8 mouse cellular contexts compared by ENCODE assay signal in the genomic region with DNA sequence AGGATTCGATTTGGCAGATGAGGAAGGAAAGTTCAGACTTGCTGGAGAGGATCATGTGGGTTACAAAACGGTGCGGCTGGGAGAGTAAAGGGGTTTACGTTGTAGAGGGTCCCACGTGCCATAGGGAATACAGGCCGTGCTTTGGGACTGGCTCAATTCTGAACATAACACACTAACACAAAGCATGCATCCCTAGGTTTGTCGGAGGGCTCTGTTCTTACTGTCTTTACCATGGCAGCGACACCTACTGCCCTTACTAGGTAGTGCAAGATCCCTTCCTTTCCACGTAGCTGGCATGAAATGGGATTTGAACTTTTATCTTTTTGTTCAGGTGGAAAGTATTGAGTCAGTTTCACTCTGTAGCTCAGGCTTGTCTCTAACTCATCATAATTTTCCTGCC. TPM values are rescaled to one million over a fixed set of nuclear protein-coding genes. Genes with fewer than 3 reads are reported as not detected.
DNase-seq lines count a peak whose midpoint lies in the region; ATAC-seq and TF ChIP-seq lines count a peak whose summit lies in the region.

No protein-coding gene starts in this region.

- no peaks in the 10 kb centered on the region for H3K9me3 ChIP-seq in midbrain, embryonic 11.5 days (ENCODE audit: control insufficient read depth, low read length)
- no peaks in the 10 kb centered on the region for H3K9me3 ChIP-seq in midbrain, embryonic 16.5 days (replicated peaks; ENCODE audit: control insufficient read depth, low read length, poor library complexity, severe bottlenecking)

- peak; percentile 55; the same call in 1 of the 2 replicates for TF ChIP-seq CTCF in embryonic fibroblast, embryonic 13.5 days (IDR thresholded peaks at IDR 0.05; ENCODE audit: borderline replicate concordance, insufficient read depth, low read length)
- TF ChIP-seq CTCF in left cerebral cortex, adult 2 months (IDR thresholded peaks at IDR 0.05) = peak; percentile 87

- no peak overlapping the region for H3K9ac ChIP-seq in midbrain, embryonic 11.5 days (ENCODE audit: low read length)
- no peak overlapping the region for H3K9ac ChIP-seq in midbrain, embryonic 16.5 days (ENCODE audit: low read depth, low read length)

- DNase-seq in adrenal gland, adult 18-20 months (ENCODE audit: low spot score in 2 of 2) = peak; percentile 46 to 58
- DNase-seq in adrenal gland, postnatal 4 days (ENCODE audit: low spot score in 2 of 2) = no peak
- DNase-seq in midbrain, embryonic 11.5 days (ENCODE audit: low spot score, missing footprints) = peak; percentile 91
- DNase-seq in brain, adult 2 months (ENCODE audit: low read depth, low spot score) = peak; percentile 78
- DNase-seq in left cerebral cortex, adult 2 months (ENCODE audit: extremely low spot score in 1 of 2, low spot score in 2 of 2) = peak; percentile 41 to 56

- H3K4me3 ChIP-seq in midbrain, embryonic 11.5 days (ENCODE audit: low read depth, low read length) = no peak overlapping the region
- no peak overlapping the region for H3K4me3 ChIP-seq in midbrain, embryonic 16.5 days (ENCODE audit: low read depth, low read length)
- H3K4me3 ChIP-seq in embryonic fibroblast, embryonic 13.5 days (ENCODE audit: insufficient read depth, low read length) = no peak overlapping the region
- H3K4me3 ChIP-seq in left cerebral cortex, adult 2 months = no peak overlapping the region

- ATAC-seq in midbrain, embryonic 11.5 days (ENCODE audit: low FRiP score) = no peak
- no peak for ATAC-seq in midbrain, embryonic 16.5 days
- ATAC-seq in neutrophil, adult 5-6 weeks (ENCODE audit: extremely low read depth, insufficient number of reproducible peaks, low FRiP score, poor library complexity, severe bottlenecking) = peak; percentile 75

- no peak overlapping the region for H3K27ac ChIP-seq in midbrain, embryonic 11.5 days (ENCODE audit: low read depth, low read length)
- no peak overlapping the region for H3K27ac ChIP-seq in midbrain, embryonic 16.5 days (ENCODE audit: low read length)
- no peak overlapping the region for H3K27ac ChIP-seq in embryonic fibroblast, embryonic 13.5 days (ENCODE audit: insufficient read depth, low read length)
- no peak overlapping the region for H3K27ac ChIP-seq in left cerebral cortex, adult 2 months

- H3K4me2 ChIP-seq in midbrain, embryonic 11.5 days = no peak overlapping the region
- H3K4me2 ChIP-seq in midbrain, embryonic 16.5 days (ENCODE audit: low read length) = no peak overlapping the region

- intact Hi-C loops in left cerebral cortex, adult 2 months (cut with DNase I) = loop anchor here (2.0 to 5.0 kb wide), 2 partner anchors 86 to 176 kb away; no protein-coding TSS in a partner anchor

- H3K27me3 ChIP-seq in midbrain, embryonic 11.5 days (ENCODE audit: control insufficient read depth, insufficient read depth, low read length) = no peaks in the 10 kb centered on the region
- H3K27me3 ChIP-seq in midbrain, embryonic 16.5 days (ENCODE audit: control insufficient read depth, insufficient read depth, low read depth, low read length) = no peaks in the 10 kb centered on the region

- peaks cover 11% of the 10 kb centered on the region; the same call in 1 of the 2 replicates for H3K36me3 ChIP-seq in midbrain, embryonic 11.5 days (ENCODE audit: control insufficient read depth, insufficient read depth, low read length)
- H3K36me3 ChIP-seq in midbrain, embryonic 16.5 days (ENCODE audit: control insufficient read depth, insufficient read depth, low read length) = peaks cover 38% of the 10 kb centered on the region

- WGBS in midbrain, embryonic 11.5 days = 48% methylated on average over 9 of the region's 9 CpGs
- 35% methylated on average over 9 of the region's 9 CpGs for WGBS in midbrain, embryonic 16.5 days

- H3K4me1 ChIP-seq in midbrain, embryonic 11.5 days (ENCODE audit: control insufficient read depth, insufficient read depth, low read length) = no peaks in the 10 kb centered on the region
- H3K4me1 ChIP-seq in midbrain, embryonic 16.5 days (ENCODE audit: control insufficient read depth, insufficient read depth, low read length) = no peaks in the 10 kb centered on the region
- no peaks in the 10 kb centered on the region for H3K4me1 ChIP-seq in embryonic fibroblast, embryonic 13.5 days (ENCODE audit: control insufficient read depth, insufficient read depth, low read length)

- TF ChIP-seq POLR2A in embryonic fibroblast, embryonic 13.5 days (IDR thresholded peaks at IDR 0.05; ENCODE audit: low read depth, low read length) = no peak

RNA-seq across cellular contexts. Expression of a gene that starts 15.9 kb away (rescaled TPM):
- 10 to 100 TPM; 22.9 to 26.6 TPM for total RNA-seq in adrenal gland, adult 18-20 months (2021)
- total RNA-seq in adrenal gland, postnatal 4 days (2021) = 10 to 100 TPM; 28.2 to 29.8 TPM
- 59.5 and 61.7 TPM in 2 replicates for polyA plus RNA-seq in midbrain, embryonic 11.5 days (2014; fragmentation: Nextera tagmentation; extraction: Ambion mirVana)
- polyA plus RNA-seq in midbrain, embryonic 16.5 days (2015; fragmentation: Nextera tagmentation; extraction: Ambion mirVana) = 60.9 and 61.5 TPM in 2 replicates
- 33.6 and 40.3 TPM in 2 replicates for polyA plus RNA-seq in embryonic fibroblast, embryonic 13.5 days (2011; ENCODE audit: insufficient read length, low read depth, missing spikeins)
- 10 to 100 TPM; 36.5 to 39.4 TPM for total RNA-seq in left cerebral cortex, adult 2 months (2021)
- 21.4 and 21.5 TPM in 2 replicates for total RNA-seq in neutrophil, adult 5-6 weeks (2017)

RNA-seq across cellular contexts. Expression of a gene that starts 15.9 kb away (rescaled TPM):
- 10 to 100 TPM; 24.1 to 25.4 TPM for total RNA-seq in adrenal gland, adult 18-20 months (2021)
- total RNA-seq in adrenal gland, postnatal 4 days (2021) = 10 to 100 TPM; 34.1 to 38.0 TPM
- polyA plus RNA-seq in midbrain, embryonic 11.5 days (2014; fragmentation: Nextera tagmentation; extraction: Ambion mirVana) = 41.5 and 42.2 TPM in 2 replicates
- 30.8 and 33.1 TPM in 2 replicates for polyA plus RNA-seq in midbrain, embryonic 16.5 days (2015; fragmentation: Nextera tagmentation; extraction: Ambion mirVana)
- polyA plus RNA-seq in embryonic fibroblast, embryonic 13.5 days (2011; ENCODE audit: insufficient read length, low read depth, missing spikeins) = 31.1 and 34.0 TPM in 2 replicates
- 10 to 100 TPM; 28.5 to 29.4 TPM for total RNA-seq in left cerebral cortex, adult 2 months (2021)
- total RNA-seq in neutrophil, adult 5-6 weeks (2017) = 61.8 and 67.5 TPM in 2 replicates

RNA-seq across cellular contexts. Expression of a gene that starts 57.9 kb away (rescaled TPM):
- 10 to 100 TPM; 21.5 to 28.0 TPM for total RNA-seq in adrenal gland, adult 18-20 months (2021)
- total RNA-seq in adrenal gland, postnatal 4 days (2021) = 10 to 100 TPM; 21.0 to 25.3 TPM
- polyA plus RNA-seq in midbrain, embryonic 11.5 days (2014; fragmentation: Nextera tagmentation; extraction: Ambion mirVana) = 88.3 and 89.4 TPM in 2 replicates
- 41.8 and 53.5 TPM in 2 replicates for polyA plus RNA-seq in midbrain, embryonic 16.5 days (2015; fragmentation: Nextera tagmentation; extraction: Ambion mirVana)
- 57.4 and 59.3 TPM in 2 replicates for polyA plus RNA-seq in embryonic fibroblast, embryonic 13.5 days (2011; ENCODE audit: insufficient read length, low read depth, missing spikeins)
- total RNA-seq in left cerebral cortex, adult 2 months (2021) = 10 to 100 TPM; 24.9 to 26.5 TPM
- total RNA-seq in neutrophil, adult 5-6 weeks (2017) = 9.3 and 11.3 TPM in 2 replicates

Comparison
In these comparisons a context has a peak if more than half of its experiments do, and no peak if none do; other contexts are left out.
1. DNase-seq: peak in adrenal gland, adult 18-20 months (2 of 2), midbrain, embryonic 11.5 days (single experiment), brain, adult 2 months (single experiment) and left cerebral cortex, adult 2 months (2 of 2); none in adrenal gland, postnatal 4 days (0 of 2).